Mouse (Mus musculus): Measurements from ENCODE around the gene Dnah5. TPM values are rescaled to one million over a fixed set of nuclear protein-coding genes. Genes with fewer than 3 reads are reported as not detected.
A peak's percentile ranks its signal among the peaks of the same experiment; 100 is the strongest.

Gene Dnah5
- polyA plus RNA-seq, 1 experiment from 2014 or later = 0.33 TPM

DNA sequence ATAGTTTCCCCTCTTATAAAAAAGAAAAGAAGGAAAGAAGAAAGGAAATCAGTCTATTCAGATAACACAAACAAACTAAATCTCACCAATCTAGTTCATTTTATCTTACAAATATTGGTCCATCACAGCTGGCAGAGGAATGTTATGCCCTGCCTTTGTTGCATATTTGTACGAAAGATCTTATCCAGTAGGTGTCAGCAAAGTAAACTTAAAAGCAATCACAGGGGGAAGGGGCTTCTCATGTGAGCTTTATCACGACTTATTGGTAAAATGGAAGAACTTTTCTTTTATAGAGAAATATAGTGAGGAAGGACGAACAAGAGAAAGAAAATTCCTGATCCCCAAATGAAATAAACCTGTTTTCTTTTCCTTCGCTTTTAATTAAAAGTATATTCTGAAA is 299.3 kb downstream of the Dnah5 start:
- Histone ChIP-seq H3K27ac (no peak overlapping the region), H3K36me3 (replicated peaks; ENCODE audit: control insufficient read depth, insufficient read depth) (no peaks in the 10 kb centered on the region), H3K4me3 (replicated peaks; ENCODE audit: low read length) (no peak overlapping the region), H3K9me3 (ENCODE audit: control insufficient read depth, low read length) (no peaks in the 10 kb centered on the region), H3K4me1 (replicated peaks; ENCODE audit: control insufficient read depth, insufficient read depth, low read length) (no peaks in the 10 kb centered on the region), H3K27me3 (ENCODE audit: control insufficient read depth, insufficient read depth, low read length) (no peaks in the 10 kb centered on the region), H3K4me2 (replicated peaks) (no peak overlapping the region), H3K9ac (no peak overlapping the region)
- WGBS = 51% methylated on average over 4 of the region's 4 CpGs
- ATAC-seq (ENCODE audit: low FRiP score) (no peak), DNase-seq (ENCODE audit: low spot score) (peak; percentile 74)

DNA sequence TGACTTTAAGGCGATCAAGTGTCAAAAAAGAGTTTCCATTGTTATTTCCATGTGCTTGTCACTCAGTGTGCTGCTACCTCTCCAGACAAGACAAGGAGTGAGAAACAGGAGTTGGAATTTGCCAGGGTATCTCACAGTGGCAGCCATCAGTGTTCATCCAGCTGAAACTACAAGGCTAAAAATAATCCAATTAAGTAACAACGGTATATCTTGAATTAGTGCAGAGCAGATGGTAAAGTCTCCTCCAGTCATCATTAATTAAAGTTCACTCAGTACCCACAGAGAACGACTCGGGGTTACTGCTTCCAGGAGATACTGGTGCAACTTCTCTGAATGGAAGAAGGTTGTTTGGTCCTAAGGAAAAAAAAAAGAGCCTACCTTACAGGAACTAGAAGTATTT is 311.6 kb downstream of the Dnah5 start:
- H3K4me1 ChIP-seq (replicated peaks; ENCODE audit: control insufficient read depth, insufficient read depth, low read length) = no peaks in the 10 kb centered on the region
- WGBS = 60% methylated on average over 4 of the region's 4 CpGs
- H3K9ac ChIP-seq = no peak overlapping the region
- DNase-seq (ENCODE audit: low spot score) = no peak
- H3K9me3 ChIP-seq (ENCODE audit: control insufficient read depth, low read length) = no peaks in the 10 kb centered on the region
- no peak overlapping the region for H3K27ac ChIP-seq
- H3K27me3 ChIP-seq (ENCODE audit: control insufficient read depth, insufficient read depth, low read length) = no peaks in the 10 kb centered on the region
- no peak for ATAC-seq (ENCODE audit: low FRiP score)
- no peak overlapping the region for H3K4me2 ChIP-seq (replicated peaks)
- no peak overlapping the region for H3K4me3 ChIP-seq (replicated peaks; ENCODE audit: low read length)
- no peaks in the 10 kb centered on the region for H3K36me3 ChIP-seq (replicated peaks; ENCODE audit: control insufficient read depth, insufficient read depth)

Other genes with a start within 250 kb of the Dnah5 start
- gene Trio, start 177.9 kb upstream of the Dnah5 start, polyA plus RNA-seq (2014; fragmentation: Nextera tagmentation; extraction: Ambion mirVana) = 53.9 and 59.2 TPM in 2 replicates